Mouse (Mus musculus): ENCODE data around the gene Hdac8. TPM values are rescaled to one million over a fixed set of nuclear protein-coding genes. Genes with fewer than 3 reads are reported as not detected.

The Hdac8 gene
- total and polyA plus RNA-seq, 2 experiments from 2014 or later: 13.0 to 17.9 TPM

DNA sequence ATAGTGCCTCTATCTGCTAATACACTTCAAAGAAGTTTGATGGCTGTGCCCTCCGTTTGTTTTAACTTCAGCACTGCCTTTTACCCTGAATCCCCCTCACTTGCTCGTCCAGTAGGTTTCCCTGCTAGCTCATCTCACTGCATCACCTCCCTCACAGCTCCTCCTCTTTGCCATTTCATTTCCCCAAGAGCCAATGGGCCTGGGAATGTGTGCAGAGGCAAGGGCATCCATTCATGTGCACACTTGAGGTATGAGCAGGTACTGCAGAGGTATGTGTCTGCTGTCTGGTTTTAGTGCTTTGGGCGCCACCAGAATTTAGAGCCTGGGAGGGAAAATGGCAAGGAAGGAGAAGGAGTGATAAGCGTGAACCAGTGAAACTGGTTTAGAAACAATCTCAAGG lies 199.4 kb downstream of the Hdac8 start:
- H3K9me3 ChIP-seq (ENCODE audit: low read length): no peaks in the 10 kb centered on the region
- no peak overlapping the region for H3K9ac ChIP-seq (replicated peaks; ENCODE audit: low read length)
- 74% methylated on average over 4 of the region's 4 CpGs for WGBS
- no peak overlapping the region for H3K4me2 ChIP-seq (ENCODE audit: low read depth, low read length)
- H3K27me3 ChIP-seq (ENCODE audit: insufficient read depth, low read length): no peaks in the 10 kb centered on the region; the same call in 1 of the 2 replicates
- DNase-seq (ENCODE audit: low spot score): no peak
- H3K4me1 ChIP-seq (ENCODE audit: insufficient read depth, low read length): no peaks in the 10 kb centered on the region
- H3K4me3 ChIP-seq (ENCODE audit: low read length): no peak overlapping the region
- no peak for ATAC-seq
- H3K27ac ChIP-seq: no peak overlapping the region
- TF ChIP-seq CTCF (IDR thresholded peaks at IDR 0.05; ENCODE audit: low read depth): no peak
- no peaks in the 10 kb centered on the region for H3K36me3 ChIP-seq (ENCODE audit: insufficient read depth, low read length)

DNA sequence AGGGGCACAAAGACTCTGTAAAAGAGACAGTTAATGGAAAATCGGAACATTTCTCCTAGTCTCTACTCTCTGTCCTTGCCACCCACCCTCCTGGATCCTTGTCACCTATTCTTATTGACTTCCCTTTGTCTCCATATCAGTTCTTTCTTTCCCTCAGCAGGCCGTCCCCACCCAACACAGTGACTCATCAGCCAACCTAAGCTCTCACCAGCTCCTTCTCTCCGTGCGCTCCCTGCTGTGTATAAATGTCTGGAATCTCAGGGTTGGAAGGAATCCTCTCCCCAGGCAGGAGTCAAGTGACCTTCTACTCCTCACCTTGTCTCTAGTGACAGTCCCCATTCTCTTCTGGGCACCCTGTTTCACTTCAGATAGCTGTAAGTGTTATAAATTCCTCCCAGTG lies 200.2 kb downstream of the Hdac8 start:
- Histone ChIP-seq H3K27ac (no peak overlapping the region), H3K4me1 (ENCODE audit: insufficient read depth, low read length) (no peaks in the 10 kb centered on the region), H3K27me3 (ENCODE audit: insufficient read depth, low read length) (no peaks in the 10 kb centered on the region; the same call in 1 of the 2 replicates), H3K4me2 (ENCODE audit: low read depth, low read length) (no peak overlapping the region), H3K36me3 (ENCODE audit: insufficient read depth, low read length) (no peaks in the 10 kb centered on the region), H3K9me3 (ENCODE audit: low read length) (no peaks in the 10 kb centered on the region), H3K4me3 (ENCODE audit: low read length) (no peak overlapping the region), H3K9ac (replicated peaks; ENCODE audit: low read length) (no peak overlapping the region)
- no peak for TF ChIP-seq CTCF (IDR thresholded peaks at IDR 0.05; ENCODE audit: low read depth)
- DNase-seq (ENCODE audit: low spot score) (no peak), ATAC-seq (no peak)
- WGBS: 76% methylated on average over 4 of the region's 4 CpGs

DNA sequence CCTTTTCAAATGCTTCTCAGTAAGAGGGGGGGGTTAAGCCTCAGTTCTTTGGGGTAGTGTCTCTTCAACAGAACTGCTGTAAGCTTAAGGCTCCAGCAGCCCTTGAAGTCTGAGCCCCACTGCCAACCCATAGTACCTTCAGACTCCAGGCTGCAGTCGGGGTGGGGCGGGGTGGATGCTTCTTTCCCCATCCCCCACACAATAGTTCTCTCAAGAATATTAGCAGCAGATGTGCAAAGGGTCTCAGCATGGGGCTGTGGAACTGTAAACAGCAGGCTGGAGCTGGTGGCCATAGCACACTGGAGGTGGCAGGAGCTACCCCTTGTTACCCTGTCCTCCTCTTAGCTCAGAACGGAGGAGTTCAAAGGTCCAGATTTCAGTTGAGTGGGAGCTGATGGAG lies 202.7 kb downstream of the Hdac8 start:
- Histone ChIP-seq H3K9me3 (ENCODE audit: low read length) (no peaks in the 10 kb centered on the region), H3K4me2 (ENCODE audit: low read depth, low read length) (no peak overlapping the region), H3K36me3 (ENCODE audit: insufficient read depth, low read length) (no peaks in the 10 kb centered on the region), H3K27ac (no peak overlapping the region), H3K27me3 (ENCODE audit: insufficient read depth, low read length) (no peaks in the 10 kb centered on the region; the same call in 1 of the 2 replicates), H3K4me3 (ENCODE audit: low read length) (no peak overlapping the region), H3K4me1 (ENCODE audit: insufficient read depth, low read length) (no peaks in the 10 kb centered on the region), H3K9ac (replicated peaks; ENCODE audit: low read length) (no peak overlapping the region)
- no peak for ATAC-seq
- 63% methylated on average over 3 of the region's 3 CpGs for WGBS
- DNase-seq (ENCODE audit: low spot score): no peak
- TF ChIP-seq CTCF (IDR thresholded peaks at IDR 0.05; ENCODE audit: low read depth): no peak

DNA sequence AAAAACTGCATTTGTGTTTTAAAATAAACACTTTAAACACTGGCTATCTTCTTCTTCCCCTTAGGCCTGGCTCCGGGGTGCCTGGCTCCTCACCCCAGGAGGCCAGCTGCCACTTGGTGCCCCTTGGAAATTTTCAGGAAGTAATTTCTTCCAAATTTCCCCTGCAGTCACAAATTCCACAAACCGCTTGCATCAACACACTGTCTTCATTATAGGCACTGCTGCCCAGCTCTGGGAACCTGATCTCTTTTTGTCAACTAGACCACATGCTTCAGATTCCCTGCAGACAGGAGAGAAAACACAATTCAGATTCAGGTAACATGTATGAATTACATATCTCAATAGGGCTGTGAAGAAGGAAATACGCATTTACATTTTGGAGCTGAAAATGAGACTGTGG lies 220.3 kb downstream of the Hdac8 start:
- no peak overlapping the region for H3K27ac ChIP-seq
- TF ChIP-seq CTCF (IDR thresholded peaks at IDR 0.05; ENCODE audit: low read depth): no peak
- H3K4me3 ChIP-seq (ENCODE audit: low read length): no peak overlapping the region
- H3K9ac ChIP-seq (replicated peaks; ENCODE audit: low read length): no peak overlapping the region
- no peaks in the 10 kb centered on the region for H3K27me3 ChIP-seq (ENCODE audit: insufficient read depth, low read length)
- H3K4me2 ChIP-seq (ENCODE audit: low read depth, low read length): no peak overlapping the region
- H3K4me1 ChIP-seq (ENCODE audit: insufficient read depth, low read length): no peaks in the 10 kb centered on the region
- WGBS: 83% methylated on average over 3 of the region's 3 CpGs
- no peak for DNase-seq (ENCODE audit: low spot score)
- ATAC-seq: no peak
- no peaks in the 10 kb centered on the region for H3K9me3 ChIP-seq (ENCODE audit: low read length)
- H3K36me3 ChIP-seq (ENCODE audit: insufficient read depth, low read length): no peaks in the 10 kb centered on the region

- Histone ChIP-seq H3K9ac (replicated peaks; ENCODE audit: low read length) (no peak overlapping the region), H3K36me3 (ENCODE audit: insufficient read depth, low read length) (no peaks in the 10 kb centered on the region), H3K27me3 (ENCODE audit: insufficient read depth, low read length) (no peaks in the 10 kb centered on the region), H3K4me2 (ENCODE audit: low read depth, low read length) (no peak overlapping the region), H3K4me1 (ENCODE audit: insufficient read depth, low read length) (no peaks in the 10 kb centered on the region), H3K4me3 (ENCODE audit: low read length) (no peak overlapping the region), H3K27ac (no peak overlapping the region), H3K9me3 (ENCODE audit: low read length) (no peaks in the 10 kb centered on the region)
- 70% methylated on average over 14 of the region's 14 CpGs for WGBS
- ATAC-seq (peak; percentile 74), DNase-seq (ENCODE audit: low spot score) (peak; percentile 36)
- no peak for TF ChIP-seq CTCF (IDR thresholded peaks at IDR 0.05; ENCODE audit: low read depth)
Measured at GRCm38 (mm10) chrX:102262620-102263345, 242.4 kb downstream of the Hdac8 start.

- H3K27ac ChIP-seq: no peak overlapping the region
- H3K36me3 ChIP-seq (ENCODE audit: insufficient read depth, low read length): no peaks in the 10 kb centered on the region
- no peak for TF ChIP-seq CTCF (IDR thresholded peaks at IDR 0.05; ENCODE audit: low read depth)
- H3K4me3 ChIP-seq (ENCODE audit: low read length): no peak overlapping the region
- ATAC-seq (no peak), DNase-seq (ENCODE audit: low spot score) (no peak)
- H3K27me3 ChIP-seq (ENCODE audit: insufficient read depth, low read length): no peaks in the 10 kb centered on the region
- no peak overlapping the region for H3K4me2 ChIP-seq (ENCODE audit: low read depth, low read length)
- no peaks in the 10 kb centered on the region for H3K9me3 ChIP-seq (ENCODE audit: low read length)
- 88% methylated on average over 4 of the region's 4 CpGs for whole genome bisulfite sequencing
- H3K9ac ChIP-seq (replicated peaks; ENCODE audit: low read length): no peak overlapping the region
- H3K4me1 ChIP-seq (ENCODE audit: insufficient read depth, low read length): no peaks in the 10 kb centered on the region
Measured at GRCm38 (mm10) chrX:102259772-102260171, 245.4 kb downstream of the Hdac8 start.

DNA sequence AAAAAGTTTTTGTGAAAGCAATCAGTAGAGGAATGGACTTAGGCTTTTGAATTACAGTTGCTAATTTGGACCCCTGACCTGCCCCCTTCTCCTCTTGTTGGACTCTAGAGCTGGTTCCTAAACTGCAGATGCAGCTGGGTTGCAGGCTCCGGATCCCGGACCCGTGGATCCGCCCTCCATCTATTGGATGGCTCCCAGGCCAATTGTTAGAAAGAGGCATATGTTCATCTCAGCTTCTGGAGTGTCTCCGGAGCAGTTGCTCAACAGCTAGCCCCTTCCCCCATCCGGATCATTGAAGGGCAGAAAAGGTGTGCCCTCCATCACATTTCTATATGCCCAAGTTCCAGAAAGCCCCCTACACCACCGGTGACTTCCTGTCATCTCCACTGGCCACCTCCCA lies 251.3 kb downstream of the Hdac8 start:
- Histone ChIP-seq H3K4me2 (ENCODE audit: low read depth, low read length) (peak overlapping the region; percentile 52), H3K9me3 (ENCODE audit: low read length) (no peaks in the 10 kb centered on the region), H3K4me1 (ENCODE audit: insufficient read depth, low read length) (no peaks in the 10 kb centered on the region), H3K4me3 (ENCODE audit: low read length) (peak overlapping the region; percentile 20), H3K36me3 (ENCODE audit: insufficient read depth, low read length) (no peaks in the 10 kb centered on the region), H3K27me3 (ENCODE audit: insufficient read depth, low read length) (no peaks in the 10 kb centered on the region), H3K9ac (replicated peaks; ENCODE audit: low read length) (no peak overlapping the region), H3K27ac (no peak overlapping the region)
- 22% methylated on average over 7 of the region's 7 CpGs for WGBS
- no peak for ATAC-seq
- peak; percentile 54 for DNase-seq (ENCODE audit: low spot score)
- no peak for TF ChIP-seq CTCF (IDR thresholded peaks at IDR 0.05; ENCODE audit: low read depth)

Measured in hindbrain, postnatal 0 days (tissue).